Mouse (Mus musculus) midbrain, embryonic 15.5 days (tissue): ENCODE data around the gene Arhgef1. TPM values are rescaled to one million over a fixed set of nuclear protein-coding genes. Genes with fewer than 3 reads are reported as not detected.

Experiments used
- ATAC-seq: fragments of 200-750 bp; cut with Nextera tagmentation; replicated peaks from 2 replicates; pipeline ENCODE4 v1.8.0; 2017; ENCODE audit warnings: moderate TSS enrichment
- H3K27ac ChIP-seq: fragments of 300-500 bp; sonication (generic); 2 replicates; pipeline ENCODE4 v1.5.1; 2015; ENCODE audit warnings: mild to moderate bottlenecking, inconsistent platforms
- H3K27me3 ChIP-seq: fragments of 300-500 bp; sonication (generic); replicated peaks from 2 replicates; pipeline ENCODE4 v1.6.1; 2015; ENCODE audit warnings: inconsistent platforms
- H3K36me3 ChIP-seq: fragments of 300-500 bp; sonication (generic); replicated peaks from 2 replicates; pipeline ENCODE4 v1.6.1; 2015; ENCODE audit warnings: inconsistent platforms
- H3K4me1 ChIP-seq: fragments of 300-500 bp; sonication (generic); 2 replicates; pipeline ENCODE4 v1.6.1; 2015; ENCODE audit warnings: inconsistent platforms
- H3K4me2 ChIP-seq: fragments of 300-500 bp; sonication (generic); 2 replicates; pipeline ENCODE4 v1.6.1; 2015; ENCODE audit warnings: inconsistent platforms, mild to moderate bottlenecking, moderate library complexity
- H3K4me3 ChIP-seq: fragments of 300-500 bp; sonication (generic); 2 replicates; pipeline ENCODE4 v1.5.1; 2015; ENCODE audit warnings: mild to moderate bottlenecking, inconsistent platforms
- H3K9ac ChIP-seq: fragments of 300-500 bp; sonication (generic); 2 replicates; pipeline ENCODE4 v1.6.1; 2015; ENCODE audit warnings: mild to moderate bottlenecking, inconsistent platforms
- H3K9me3 ChIP-seq: fragments of 300-500 bp; sonication (generic); 2 replicates; pipeline ENCODE4 v1.6.1; 2016; ENCODE audit warnings: inconsistent platforms
- WGBS: fragments of 180-500 bp; shearing (Covaris S2); methylation state at CpG from one replicate; pipeline ENCODE4 v1.1.7; 2015; ENCODE audit warnings: mixed read lengths; 5-methylcytosine and 5-hydroxymethylcytosine counted together
- polyA plus RNA-seq: library from polyadenylated mRNA; unstranded; fragments of >200 nt; fragmentation: Nextera tagmentation; extraction: Ambion mirVana; gene quantifications from 2 replicates; pipeline ENCODE4 v1.2.1, GENCODE M21; 2015

Arhgef1 gene
- polyA plus RNA-seq, 1 experiment from 2014 or later = 69.9 TPM

GRCm38 (mm10) chr7:24882416-24883199 is 20.1 kb upstream of the Arhgef1 start:
- H3K9ac ChIP-seq = no peak overlapping the region
- ATAC-seq = no peak
- H3K4me3 ChIP-seq = no peak overlapping the region
- H3K27me3 ChIP-seq = no peaks in the 10 kb centered on the region
- no peaks in the 10 kb centered on the region for H3K9me3 ChIP-seq
- WGBS = 92% methylated on average over 9 of the region's 9 CpGs
- H3K4me1 ChIP-seq = peaks cover 23% of the 10 kb centered on the region
- no peak overlapping the region for H3K4me2 ChIP-seq
- peaks cover 8% of the 10 kb centered on the region for H3K36me3 ChIP-seq
- no peak overlapping the region for H3K27ac ChIP-seq

DNA sequence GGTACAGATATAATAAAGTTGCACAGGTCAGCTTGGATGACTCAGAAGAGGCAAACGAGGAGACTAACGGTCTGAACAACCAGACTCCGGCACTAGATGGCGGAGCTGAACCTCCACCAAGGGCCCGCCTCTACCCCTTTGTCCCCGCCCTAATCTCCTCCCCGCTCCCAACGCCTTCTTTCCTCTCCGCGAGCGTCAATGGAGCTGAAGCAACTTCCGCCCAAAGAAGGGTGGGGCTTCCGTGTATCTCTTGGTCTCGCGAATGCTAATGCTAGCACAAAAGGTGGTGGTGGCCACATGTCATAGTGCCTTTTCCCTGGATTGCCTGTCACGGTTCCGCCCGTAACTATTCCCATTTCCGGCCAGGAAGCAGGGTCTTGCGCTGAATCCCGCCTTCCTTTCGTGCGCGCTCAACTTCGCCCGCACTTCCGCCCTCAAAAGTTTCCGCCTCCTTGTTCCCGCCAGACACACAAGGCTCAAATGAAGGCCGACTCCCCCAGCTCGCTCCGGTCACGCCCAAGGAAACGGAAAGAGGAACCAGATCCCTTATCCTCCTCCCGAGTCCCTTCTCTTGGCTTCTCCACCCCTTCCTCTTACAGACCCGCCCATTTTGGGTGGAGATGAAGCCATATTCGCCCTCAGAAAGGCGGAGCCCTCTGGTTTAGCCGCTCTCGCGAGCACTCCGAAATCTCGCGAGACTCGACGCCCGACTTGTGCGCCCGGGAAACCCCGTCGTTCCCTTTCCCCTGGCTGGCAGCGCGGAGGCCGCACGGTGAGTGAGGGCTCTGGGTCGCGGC is 18.6 kb upstream of the Arhgef1 start, which contains the start of gene Rps19:
Rps19 (plus strand) TSS at position 476 of the 797 bp plus-strand sequence.
- H3K27me3 ChIP-seq = no peaks in the 10 kb centered on the region
- H3K27ac ChIP-seq = peak within 1 kb of the TSS; percentile 88
- peaks cover 13% of the 10 kb centered on the region for H3K36me3 ChIP-seq
- peaks cover 23% of the 10 kb centered on the region for H3K4me1 ChIP-seq
- H3K9ac ChIP-seq = peak within 1 kb of the TSS; percentile 99
- no peaks in the 10 kb centered on the region for H3K9me3 ChIP-seq
- under 1% methylated on average over 57 of the region's 57 CpGs for WGBS
- peak within 1 kb of the TSS; percentile 92 for H3K4me3 ChIP-seq
- peak within 1 kb of the TSS; percentile 81 for H3K4me2 ChIP-seq
- peak; percentile 93 for ATAC-seq

DNA sequence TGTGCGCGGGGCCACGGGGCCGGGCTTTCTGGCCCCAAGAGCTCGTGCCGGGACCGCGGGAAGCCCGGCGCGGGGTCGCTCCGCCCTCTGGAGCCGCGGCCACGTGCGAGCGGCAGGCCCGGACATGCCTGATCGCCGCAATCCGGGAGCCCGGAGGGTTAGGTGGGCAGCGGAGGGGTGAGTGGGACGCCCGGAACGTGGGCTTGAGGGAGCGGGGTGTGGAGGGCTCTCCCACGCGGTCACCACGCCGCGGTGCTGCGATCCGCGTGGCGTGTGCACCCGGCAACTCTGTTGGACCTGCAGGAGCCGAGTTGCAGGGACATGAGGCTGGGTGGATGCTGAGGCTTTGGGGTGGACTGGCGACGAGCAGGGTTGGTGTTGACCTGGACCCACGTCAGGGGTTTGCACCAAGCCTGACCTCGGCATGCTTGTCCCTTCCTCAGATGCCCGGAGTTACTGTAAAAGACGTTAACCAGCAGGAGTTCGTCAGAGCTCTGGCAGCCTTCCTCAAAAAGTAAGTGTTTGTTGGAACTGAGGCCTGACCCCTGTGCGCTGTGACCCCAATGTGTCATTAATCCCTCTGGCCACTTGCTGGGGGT is 17.9 kb upstream of the Arhgef1 start:
- Histone ChIP-seq H3K27me3 (no peaks in the 10 kb centered on the region), H3K9ac (peak overlapping the region; percentile 99), H3K4me2 (peak overlapping the region; percentile 81), H3K9me3 (no peaks in the 10 kb centered on the region), H3K36me3 (peaks cover 18% of the 10 kb centered on the region), H3K4me1 (peaks cover 23% of the 10 kb centered on the region), H3K4me3 (peak overlapping the region; percentile 92), H3K27ac (peak overlapping the region; percentile 88)
- peak; percentile 16 for ATAC-seq
- WGBS = under 1% methylated on average over 47 of the region's 47 CpGs

GRCm38 (mm10) chr7:24885468-24886307 is 17.0 kb upstream of the Arhgef1 start:
- no peak overlapping the region for H3K27ac ChIP-seq
- H3K4me2 ChIP-seq = peak overlapping the region; percentile 81
- no peaks in the 10 kb centered on the region for H3K27me3 ChIP-seq
- no peaks in the 10 kb centered on the region for H3K9me3 ChIP-seq
- H3K4me1 ChIP-seq = peaks cover 23% of the 10 kb centered on the region
- H3K4me3 ChIP-seq = peak overlapping the region; percentile 92
- no peak for ATAC-seq
- H3K36me3 ChIP-seq = peaks cover 18% of the 10 kb centered on the region
- peak overlapping the region; percentile 99 for H3K9ac ChIP-seq
- 45% methylated on average over 12 of the region's 12 CpGs for WGBS

DNA sequence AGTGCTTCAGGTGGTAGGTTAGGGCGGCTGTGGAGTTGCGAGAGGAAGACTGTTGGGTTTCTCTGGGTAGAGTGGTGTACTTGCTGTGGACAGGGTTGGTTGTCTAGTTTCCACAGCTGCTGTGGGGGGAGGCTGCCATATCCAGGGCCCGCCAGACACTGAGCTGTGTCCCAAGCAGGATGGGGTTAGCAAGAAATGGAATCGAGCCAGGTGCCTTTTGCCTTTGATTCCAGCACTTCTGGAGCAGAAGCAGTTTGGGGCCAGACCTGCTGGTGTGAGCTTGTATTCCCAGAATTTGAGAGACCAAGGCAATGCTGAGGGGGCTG is 16.4 kb upstream of the Arhgef1 start:
- Histone ChIP-seq H3K36me3 (peaks cover 18% of the 10 kb centered on the region), H3K27me3 (no peaks in the 10 kb centered on the region)
- 76% methylated on average over 4 of the region's 4 CpGs for WGBS

GRCm38 (mm10) chr7:24887096-24887495 is 15.6 kb upstream of the Arhgef1 start:
- no peaks in the 10 kb centered on the region for H3K27me3 ChIP-seq
- no peak overlapping the region for H3K27ac ChIP-seq
- no peaks in the 10 kb centered on the region for H3K9me3 ChIP-seq
- H3K9ac ChIP-seq = no peak overlapping the region; the same call in 1 of the 2 replicates
- no peak overlapping the region for H3K4me3 ChIP-seq
- WGBS = 78% methylated on average over 4 of the region's 4 CpGs
- peaks cover 18% of the 10 kb centered on the region for H3K36me3 ChIP-seq
- H3K4me1 ChIP-seq = peaks cover 23% of the 10 kb centered on the region
- no peak overlapping the region for H3K4me2 ChIP-seq
- ATAC-seq = no peak

More for the DNA sequence above, 16.4 kb upstream of the Arhgef1 start:
- Histone ChIP-seq H3K27ac (no peak overlapping the region), H3K4me3 (peak overlapping the region; percentile 92), H3K9me3 (no peaks in the 10 kb centered on the region), H3K9ac (0 out of 2 replicates have a peak overlapping the region, but pooled peaks have one; percentile 99), H3K4me1 (peaks cover 23% of the 10 kb centered on the region), H3K4me2 (peak overlapping the region; percentile 81)
- ATAC-seq = no peak

DNA sequence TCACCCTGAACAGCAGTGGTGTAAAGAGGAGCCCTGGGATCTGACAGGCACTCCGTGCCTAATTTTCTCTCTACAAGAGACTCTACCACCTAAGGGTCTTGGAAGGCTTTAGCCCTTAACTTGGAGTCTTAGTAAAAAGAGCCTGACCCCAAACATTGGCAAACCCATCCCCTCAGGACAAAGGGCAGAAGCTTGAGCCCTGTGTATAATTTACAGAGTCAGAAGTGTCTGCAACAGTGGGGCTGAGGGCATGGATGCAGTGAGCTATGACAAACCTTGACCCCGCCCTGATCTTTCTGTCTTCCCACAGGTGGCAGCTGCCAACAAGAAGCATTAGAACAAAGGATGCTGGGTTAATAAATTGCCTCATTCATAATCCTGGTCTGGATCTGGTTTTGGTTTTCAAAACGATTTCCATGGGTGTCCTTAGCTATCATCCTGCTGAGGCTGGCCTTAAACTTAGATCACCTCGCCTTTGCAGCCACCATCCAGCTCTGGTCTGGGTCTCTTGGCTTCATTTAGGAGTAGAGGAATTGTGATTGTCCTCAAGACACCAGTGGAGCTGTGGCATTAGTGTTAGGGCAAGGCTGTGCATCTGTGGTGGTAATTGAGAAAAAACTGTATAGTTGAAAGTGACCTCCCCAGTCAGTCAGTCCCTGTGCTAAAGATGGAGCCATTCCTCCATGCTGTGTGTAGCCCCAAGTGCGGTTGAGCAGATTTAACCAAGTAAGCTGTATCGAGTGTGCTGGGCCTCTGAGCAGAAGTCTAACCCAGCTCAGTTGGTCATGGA is 13.1 kb upstream of the Arhgef1 start:
- peaks cover 23% of the 10 kb centered on the region for H3K4me1 ChIP-seq
- H3K36me3 ChIP-seq = peaks cover 18% of the 10 kb centered on the region
- WGBS = 82% methylated on average over 6 of the region's 6 CpGs
- no peak for ATAC-seq
- H3K27me3 ChIP-seq = no peaks in the 10 kb centered on the region
- no peak overlapping the region for H3K27ac ChIP-seq
- no peaks in the 10 kb centered on the region for H3K9me3 ChIP-seq
- H3K9ac ChIP-seq = no peak overlapping the region
- H3K4me2 ChIP-seq = no peak overlapping the region
- H3K4me3 ChIP-seq = no peak overlapping the region

GRCm38 (mm10) chr7:24890281-24891216 is 12.2 kb upstream of the Arhgef1 start:
- Histone ChIP-seq H3K4me2 (no peak overlapping the region), H3K27me3 (no peaks in the 10 kb centered on the region), H3K9me3 (no peaks in the 10 kb centered on the region), H3K9ac (no peak overlapping the region), H3K4me3 (no peak overlapping the region), H3K4me1 (peaks cover 20% of the 10 kb centered on the region), H3K27ac (no peak overlapping the region), H3K36me3 (peaks cover 18% of the 10 kb centered on the region)
- WGBS = 29% methylated on average over 10 of the region's 10 CpGs
- ATAC-seq = peak; percentile 50

DNA sequence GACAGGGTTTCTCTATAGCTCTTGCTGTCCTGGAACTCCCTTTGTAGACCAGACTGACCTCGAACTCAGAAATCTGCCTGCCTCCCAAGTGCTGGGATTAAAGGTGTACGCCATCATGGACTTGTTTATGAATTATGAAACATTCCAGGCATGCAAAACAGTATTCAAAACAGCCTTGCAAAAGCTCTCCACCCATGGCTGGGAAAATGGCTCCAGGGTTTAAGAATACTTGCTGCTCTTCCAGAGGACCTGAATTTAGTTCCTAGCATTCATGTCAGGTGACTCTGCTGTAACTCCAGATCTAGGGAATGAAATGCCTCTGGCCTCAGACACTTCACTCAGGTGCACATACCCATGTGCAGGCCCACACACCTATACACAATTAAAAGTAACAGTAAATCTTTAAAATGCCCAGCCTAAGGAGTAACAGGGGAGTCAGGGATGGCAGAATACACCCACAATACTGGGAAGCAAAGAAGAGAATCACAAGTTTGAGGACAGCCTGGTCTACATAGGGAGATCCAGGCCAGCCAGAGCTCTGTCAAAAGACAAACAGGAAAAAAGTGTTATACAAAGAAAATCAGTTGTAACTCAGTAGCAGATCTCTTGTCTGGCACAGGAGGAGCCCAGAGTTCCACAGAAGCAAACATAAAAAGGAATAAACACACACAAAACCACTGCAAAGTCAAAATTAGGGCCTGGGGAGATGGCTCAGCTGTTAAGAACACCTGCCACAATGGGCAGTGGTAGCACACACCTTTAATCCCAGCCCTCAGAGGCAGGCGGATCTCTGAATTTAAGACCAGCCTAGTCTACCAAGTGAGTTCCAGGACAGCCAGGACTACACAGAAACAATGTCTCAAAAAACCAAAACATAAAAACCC is 11.2 kb upstream of the Arhgef1 start:
- Histone ChIP-seq H3K27ac (no peak overlapping the region), H3K4me2 (no peak overlapping the region), H3K4me3 (no peak overlapping the region), H3K36me3 (peaks cover 18% of the 10 kb centered on the region), H3K9me3 (no peaks in the 10 kb centered on the region), H3K4me1 (peaks cover 10% of the 10 kb centered on the region), H3K27me3 (no peaks in the 10 kb centered on the region), H3K9ac (no peak overlapping the region)
- WGBS = 65% methylated on average over 3 of the region's 3 CpGs
- ATAC-seq = no peak
